Mouse (Mus musculus) kidney, embryonic 15.5 days (tissue): ENCODE data around the gene Vstm4. TPM values are rescaled to one million over a fixed set of nuclear protein-coding genes. Genes with fewer than 3 reads are reported as not detected.

ENCODE experiments used
- ATAC-seq: fragments of 200-750 bp; cut with Nextera tagmentation; replicated peaks from 2 replicates; pipeline ENCODE4 v1.8.0; 2017; ENCODE audit warnings: moderate TSS enrichment; ENCODE audit not compliant: low FRiP score
- H3K27ac ChIP-seq: fragments of 300-500 bp; sonication (generic); 2 replicates; pipeline ENCODE4 v1.5.1; 2015; ENCODE audit warnings: mild to moderate bottlenecking, inconsistent platforms
- H3K27me3 ChIP-seq: fragments of 300-500 bp; sonication (generic); 2 replicates; pipeline ENCODE4 v1.6.1; 2015; ENCODE audit warnings: inconsistent platforms
- H3K36me3 ChIP-seq: fragments of 300-500 bp; sonication (generic); 2 replicates; pipeline ENCODE4 v1.6.1; 2015; ENCODE audit warnings: inconsistent platforms
- H3K4me1 ChIP-seq: fragments of 300-500 bp; sonication (generic); 2 replicates; pipeline ENCODE4 v1.6.1; 2015; ENCODE audit warnings: inconsistent platforms
- H3K4me2 ChIP-seq: fragments of 300-500 bp; sonication (generic); 2 replicates; pipeline ENCODE4 v1.6.1; 2015; ENCODE audit warnings: moderate library complexity, mild to moderate bottlenecking, inconsistent platforms
- H3K4me3 ChIP-seq: fragments of 300-500 bp; sonication (generic); replicated peaks from 2 replicates; pipeline ENCODE4 v1.5.1; 2015; ENCODE audit warnings: mild to moderate bottlenecking, inconsistent platforms
- H3K9ac ChIP-seq: fragments of 300-500 bp; sonication (generic); 2 replicates; pipeline ENCODE4 v1.6.1; 2015; ENCODE audit warnings: mild to moderate bottlenecking, inconsistent platforms
- H3K9me3 ChIP-seq: fragments of 300-500 bp; sonication (generic); replicated peaks from 2 replicates; pipeline ENCODE4 v1.6.1; 2016; ENCODE audit warnings: inconsistent platforms
- WGBS: fragments of 180-500 bp; shearing (Covaris S2); methylation state at CpG from one replicate; pipeline ENCODE4 v1.1.7; 2015; ENCODE audit warnings: mixed read lengths; 5-methylcytosine and 5-hydroxymethylcytosine counted together
- polyA plus RNA-seq: library from polyadenylated mRNA; unstranded; fragments of >200 nt; fragmentation: Nextera tagmentation; extraction: Ambion mirVana; gene quantifications from 2 replicates; pipeline ENCODE4 v1.2.1, GENCODE M21; 2015

Gene Vstm4
- polyA plus RNA-seq = 35.8 and 39.7 TPM in 2 replicates

GRCm38 (mm10) chr14:32856681-32857328 lies at the start of gene Vstm4:
TSS of gene Vstm4 (plus strand) at chr14:32856756.
- ATAC-seq = peak; percentile 82
- peaks cover 24% of the 10 kb centered on the region; the same call in 1 of the 2 replicates for H3K27me3 ChIP-seq
- peak within 1 kb of the TSS; percentile 60 for H3K9ac ChIP-seq
- peak within 1 kb of the TSS; percentile 69 for H3K27ac ChIP-seq
- H3K4me3 ChIP-seq = peak within 1 kb of the TSS; percentile 59
- H3K36me3 ChIP-seq = no peaks in the 10 kb centered on the region
- H3K4me1 ChIP-seq = peaks cover 49% of the 10 kb centered on the region
- peak within 1 kb of the TSS; percentile 88 for H3K4me2 ChIP-seq
- under 1% methylated on average over 50 of the region's 68 CpGs for WGBS
- H3K9me3 ChIP-seq = no peaks in the 10 kb centered on the region

GRCm38 (mm10) chr14:32810111-32810510 lies 46.4 kb upstream of the Vstm4 start:
- Histone ChIP-seq H3K4me2 (no peak overlapping the region), H3K4me3 (no peak overlapping the region), H3K36me3 (no peaks in the 10 kb centered on the region), H3K9me3 (no peaks in the 10 kb centered on the region), H3K27ac (no peak overlapping the region), H3K4me1 (no peaks in the 10 kb centered on the region), H3K9ac (no peak overlapping the region), H3K27me3 (no peaks in the 10 kb centered on the region)
- no peak for ATAC-seq

- no peaks in the 10 kb centered on the region for H3K36me3 ChIP-seq
- 72% methylated on average over 6 of the region's 6 CpGs for WGBS
- no peak overlapping the region for H3K27ac ChIP-seq
- no peaks in the 10 kb centered on the region for H3K4me1 ChIP-seq
- H3K9ac ChIP-seq = no peak overlapping the region
- H3K4me2 ChIP-seq = no peak overlapping the region
- no peaks in the 10 kb centered on the region for H3K27me3 ChIP-seq
- H3K9me3 ChIP-seq = no peaks in the 10 kb centered on the region
- no peak for ATAC-seq
- no peak overlapping the region for H3K4me3 ChIP-seq
These were observed 44.1 kb upstream of the Vstm4 start for GRCm38 (mm10) chr14:32812429-32812828.

GRCm38 (mm10) chr14:32814961-32815360 lies 41.6 kb upstream of the Vstm4 start:
- Histone ChIP-seq H3K9me3 (no peaks in the 10 kb centered on the region), H3K36me3 (no peaks in the 10 kb centered on the region), H3K4me3 (no peak overlapping the region), H3K4me1 (peaks cover 8% of the 10 kb centered on the region), H3K27me3 (no peaks in the 10 kb centered on the region), H3K4me2 (no peak overlapping the region), H3K9ac (no peak overlapping the region), H3K27ac (no peak overlapping the region)
- no peak for ATAC-seq
- WGBS = 79% methylated on average over 4 of the region's 4 CpGs

- H3K4me3 ChIP-seq = no peak overlapping the region
- H3K9me3 ChIP-seq = no peaks in the 10 kb centered on the region
- no peaks in the 10 kb centered on the region for H3K36me3 ChIP-seq
- no peak overlapping the region for H3K27ac ChIP-seq
- H3K4me1 ChIP-seq = peaks cover 11% of the 10 kb centered on the region
- H3K27me3 ChIP-seq = no peaks in the 10 kb centered on the region
- 77% methylated on average over 4 of the region's 4 CpGs for WGBS
- H3K9ac ChIP-seq = no peak overlapping the region
- ATAC-seq = no peak
- H3K4me2 ChIP-seq = no peak overlapping the region
These were observed 40.0 kb upstream of the Vstm4 start for GRCm38 (mm10) chr14:32816533-32816932.

- ATAC-seq = no peak
- peaks cover 11% of the 10 kb centered on the region for H3K4me1 ChIP-seq
- H3K27ac ChIP-seq = no peak overlapping the region
These were observed 39.3 kb upstream of the Vstm4 start for GRCm38 (mm10) chr14:32817258-32817657.

GRCm38 (mm10) chr14:32819297-32819696 lies 37.3 kb upstream of the Vstm4 start:
- peaks cover 18% of the 10 kb centered on the region for H3K4me1 ChIP-seq
- ATAC-seq = peak; percentile 56; the same call in 1 of the 2 replicates
- H3K27me3 ChIP-seq = 0 out of 2 replicates have a peak, but pooled peaks cover 3% of the 10 kb centered on the region
- H3K9me3 ChIP-seq = no peaks in the 10 kb centered on the region
- H3K4me2 ChIP-seq = no peak overlapping the region
- 0 out of 2 replicates have a peak overlapping the region, but pooled peaks have one; percentile 38 for H3K27ac ChIP-seq
- H3K4me3 ChIP-seq = no peak overlapping the region
- H3K36me3 ChIP-seq = no peaks in the 10 kb centered on the region
- WGBS = 40% methylated on average over 1 of the region's 1 CpGs
- H3K9ac ChIP-seq = no peak overlapping the region

More at GRCm38 (mm10) chr14:32817258-32817657, 39.3 kb upstream of the Vstm4 start:
- H3K4me3 ChIP-seq = no peak overlapping the region
- no peak overlapping the region for H3K4me2 ChIP-seq
- no peaks in the 10 kb centered on the region for H3K27me3 ChIP-seq
- H3K36me3 ChIP-seq = no peaks in the 10 kb centered on the region
- no peaks in the 10 kb centered on the region for H3K9me3 ChIP-seq
- 73% methylated on average over 7 of the region's 7 CpGs for WGBS
- no peak overlapping the region for H3K9ac ChIP-seq

- ATAC-seq = no peak
- Histone ChIP-seq H3K4me3 (no peak overlapping the region), H3K4me1 (peaks cover 45% of the 10 kb centered on the region), H3K27ac (no peak overlapping the region), H3K27me3 (0 out of 2 replicates have a peak, but pooled peaks cover 3% of the 10 kb centered on the region), H3K9me3 (no peaks in the 10 kb centered on the region), H3K36me3 (no peaks in the 10 kb centered on the region), H3K9ac (no peak overlapping the region), H3K4me2 (no peak overlapping the region)
- 85% methylated on average over 4 of the region's 4 CpGs for WGBS
These were observed 33.7 kb upstream of the Vstm4 start for GRCm38 (mm10) chr14:32822812-32823211.

GRCm38 (mm10) chr14:32823861-32824260 lies 32.7 kb upstream of the Vstm4 start:
- 77% methylated on average over 3 of the region's 3 CpGs for WGBS
- H3K27me3 ChIP-seq = 0 out of 2 replicates have a peak, but pooled peaks cover 3% of the 10 kb centered on the region
- no peak for ATAC-seq
- H3K9ac ChIP-seq = no peak overlapping the region
- no peaks in the 10 kb centered on the region for H3K36me3 ChIP-seq
- no peak overlapping the region for H3K27ac ChIP-seq
- no peaks in the 10 kb centered on the region for H3K9me3 ChIP-seq
- no peak overlapping the region for H3K4me3 ChIP-seq
- H3K4me1 ChIP-seq = peaks cover 54% of the 10 kb centered on the region
- H3K4me2 ChIP-seq = no peak overlapping the region

- no peak overlapping the region for H3K4me3 ChIP-seq
- peak; percentile 40; the same call in 1 of the 2 replicates for ATAC-seq
- H3K27ac ChIP-seq = peak overlapping the region; percentile 83
- peaks cover 48% of the 10 kb centered on the region for H3K4me1 ChIP-seq
- H3K36me3 ChIP-seq = no peaks in the 10 kb centered on the region
- no peaks in the 10 kb centered on the region for H3K9me3 ChIP-seq
- 0 out of 2 replicates have a peak, but pooled peaks cover 3% of the 10 kb centered on the region for H3K27me3 ChIP-seq
- H3K9ac ChIP-seq = no peak overlapping the region
- 0 out of 2 replicates have a peak overlapping the region, but pooled peaks have one; percentile 5 for H3K4me2 ChIP-seq
- WGBS = 24% methylated on average over 14 of the region's 14 CpGs
These were observed 32.0 kb upstream of the Vstm4 start for GRCm38 (mm10) chr14:32824267-32825150.

- H3K27me3 ChIP-seq = 0 out of 2 replicates have a peak, but pooled peaks cover 3% of the 10 kb centered on the region
- no peaks in the 10 kb centered on the region for H3K36me3 ChIP-seq
- 5% methylated on average over 11 of the region's 11 CpGs for WGBS
- no peak overlapping the region for H3K9ac ChIP-seq
- H3K4me2 ChIP-seq = peak overlapping the region; percentile 45
- peak overlapping the region; percentile 83 for H3K27ac ChIP-seq
- peaks cover 44% of the 10 kb centered on the region for H3K4me1 ChIP-seq
- H3K9me3 ChIP-seq = 0 out of 2 replicates have a peak, but pooled peaks cover 2% of the 10 kb centered on the region
- ATAC-seq = peak; percentile 91
- H3K4me3 ChIP-seq = 0 out of 2 replicates have a peak overlapping the region, but pooled peaks have one; percentile 6
These were observed 31.0 kb upstream of the Vstm4 start for GRCm38 (mm10) chr14:32825426-32826032.
